8 mouse cellular contexts compared by ENCODE assay signal in the genomic region with DNA sequence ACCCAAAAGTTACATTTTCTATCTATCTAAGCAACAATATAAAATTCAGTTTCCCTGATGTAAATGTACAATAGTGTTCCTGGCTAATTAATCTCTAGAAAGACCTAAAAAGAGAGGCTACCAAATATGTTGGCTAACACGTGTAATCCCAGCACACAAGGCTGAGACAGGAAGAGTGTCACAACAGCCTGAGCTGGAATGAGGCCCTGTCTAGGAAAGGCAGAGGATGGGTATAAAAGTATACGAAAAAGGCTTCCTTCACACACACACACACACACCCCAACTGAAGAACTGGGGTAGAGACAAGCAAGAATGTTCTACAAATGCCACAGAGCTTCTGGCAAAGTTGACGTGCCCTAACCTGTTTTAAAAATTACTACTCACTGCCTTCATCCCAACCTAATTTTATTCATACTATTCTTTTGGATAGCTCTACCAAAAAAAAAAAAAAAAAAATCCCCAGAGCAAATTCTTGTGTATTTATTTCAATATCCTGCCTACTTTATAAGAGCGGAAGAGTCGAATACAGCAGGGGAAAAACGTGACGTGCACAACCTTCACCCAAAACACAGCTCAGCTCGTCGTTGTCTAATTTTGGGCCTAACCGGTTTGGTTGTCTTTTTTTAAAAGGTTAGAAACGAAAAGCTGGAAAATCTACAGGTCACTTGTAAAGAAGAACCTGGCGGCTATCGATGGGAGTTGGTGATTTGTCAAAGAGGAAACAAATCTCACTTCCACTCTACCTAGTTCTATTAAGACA. TPM values are rescaled to one million over a fixed set of nuclear protein-coding genes. Genes with fewer than 3 reads are reported as not detected.
A peak's percentile ranks its signal among the peaks of the same experiment; 100 is the strongest.
DNase-seq lines count a peak whose midpoint lies in the region; ATAC-seq and TF ChIP-seq lines count a peak whose summit lies in the region.

No protein-coding gene starts in this region.

- H3K4me3 ChIP-seq in kidney, embryonic 14.5 days (ENCODE audit: low read length): peak overlapping the region; percentile 95
- H3K4me3 ChIP-seq in CH12.LX (replicated peaks in 1 of 3; ENCODE audit: low read depth in 2 of 3, low read length in 2 of 3, poor library complexity in 1 of 3): peak overlapping the region; percentile 68 to 87 (median 81)
- peak overlapping the region; percentile 96 for H3K4me3 ChIP-seq in forebrain, embryonic 10.5 days
- peak overlapping the region; percentile 97 for H3K4me3 ChIP-seq in limb, embryonic 13.5 days
- peak overlapping the region; percentile 91 for H3K4me3 ChIP-seq in stomach, embryonic 16.5 days (replicated peaks; ENCODE audit: low read length)

- WGBS in kidney, embryonic 14.5 days: 7% methylated on average over 13 of the region's 13 CpGs
- 18% methylated on average over 13 of the region's 13 CpGs for WGBS in forebrain, embryonic 10.5 days
- WGBS in limb, embryonic 13.5 days: 7% methylated on average over 13 of the region's 13 CpGs
- WGBS in stomach, embryonic 16.5 days: 5% methylated on average over 13 of the region's 13 CpGs

- ATAC-seq in kidney, embryonic 14.5 days (ENCODE audit: low FRiP score, low TSS enrichment): no peak
- no peak for ATAC-seq in limb, embryonic 13.5 days (ENCODE audit: low FRiP score, low read depth)
- no peak for ATAC-seq in stomach, embryonic 16.5 days (ENCODE audit: insufficient read depth, low FRiP score)
- no peak for ATAC-seq in megakaryocyte progenitor cell, adult 5-6 weeks (replicated peaks; ENCODE audit: poor library complexity)

- TF ChIP-seq CTCF in CH12.LX (conservative IDR thresholded peaks at IDR 0.05 in 1 of 2, IDR thresholded peaks at IDR 0.05 in 1 of 2; ENCODE audit: low read depth in 2 of 2, low read length in 2 of 2): no peak

- peak overlapping the region; percentile 84 for H3K4me2 ChIP-seq in kidney, embryonic 14.5 days (replicated peaks; ENCODE audit: low read depth, low read length)
- peak overlapping the region; percentile 100 for H3K4me2 ChIP-seq in CH12.LX (ENCODE audit: insufficient read depth, low read depth, poor library complexity, severe bottlenecking)
- peak overlapping the region; percentile 78 for H3K4me2 ChIP-seq in limb, embryonic 13.5 days (replicated peaks)
- peak overlapping the region; percentile 73 for H3K4me2 ChIP-seq in stomach, embryonic 16.5 days (ENCODE audit: low read depth, low read length)

- peak overlapping the region; percentile 98 for H3K9ac ChIP-seq in kidney, embryonic 14.5 days (ENCODE audit: low read depth, low read length)
- peak overlapping the region; percentile 88 for H3K9ac ChIP-seq in CH12.LX (ENCODE audit: insufficient read depth, low read depth)
- peak overlapping the region; percentile 98 for H3K9ac ChIP-seq in limb, embryonic 13.5 days
- peak overlapping the region; percentile 98 for H3K9ac ChIP-seq in stomach, embryonic 16.5 days (ENCODE audit: low read length)

- no peak for TF ChIP-seq RAD21 in CH12.LX (IDR thresholded peaks at IDR 0.05; ENCODE audit: low read depth, low read length)

- H3K4me1 ChIP-seq in kidney, embryonic 14.5 days (ENCODE audit: control insufficient read depth, insufficient read depth, low read length): peaks cover 16% of the 10 kb centered on the region
- H3K4me1 ChIP-seq in CH12.LX (ENCODE audit: control insufficient read depth in 1 of 2, insufficient read depth in 2 of 2): peaks cover 9 to 45% of the 10 kb centered on the region in 2 experiments
- peaks cover 23% of the 10 kb centered on the region for H3K4me1 ChIP-seq in forebrain, embryonic 10.5 days
- H3K4me1 ChIP-seq in limb, embryonic 13.5 days: peaks cover 21% of the 10 kb centered on the region
- peaks cover 14% of the 10 kb centered on the region for H3K4me1 ChIP-seq in stomach, embryonic 16.5 days (ENCODE audit: control insufficient read depth, insufficient read depth, low read length)

- no peaks in the 10 kb centered on the region for H3K9me3 ChIP-seq in kidney, embryonic 14.5 days (ENCODE audit: control insufficient read depth, low read length)
- no peaks in the 10 kb centered on the region for H3K9me3 ChIP-seq in CH12.LX (replicated peaks; ENCODE audit: low read length)
- no peaks in the 10 kb centered on the region for H3K9me3 ChIP-seq in forebrain, embryonic 10.5 days
- H3K9me3 ChIP-seq in limb, embryonic 13.5 days: no peaks in the 10 kb centered on the region
- H3K9me3 ChIP-seq in stomach, embryonic 16.5 days (replicated peaks; ENCODE audit: control insufficient read depth, low read length): no peaks in the 10 kb centered on the region

- H3K27ac ChIP-seq in kidney, embryonic 14.5 days (ENCODE audit: low read depth, low read length): no peak overlapping the region
- no peak overlapping the region for H3K27ac ChIP-seq in CH12.LX (ENCODE audit: insufficient read depth, low read depth)
- H3K27ac ChIP-seq in forebrain, embryonic 10.5 days: peak overlapping the region; percentile 99
- peak overlapping the region; percentile 96; the same call in 1 of the 2 replicates for H3K27ac ChIP-seq in limb, embryonic 13.5 days
- peak overlapping the region; percentile 98 for H3K27ac ChIP-seq in stomach, embryonic 16.5 days (ENCODE audit: low read length)

- H3K36me3 ChIP-seq in kidney, embryonic 14.5 days (ENCODE audit: control insufficient read depth, insufficient read depth, low read length): no peaks in the 10 kb centered on the region
- H3K36me3 ChIP-seq in CH12.LX (replicated peaks in 1 of 2; ENCODE audit: control insufficient read depth in 1 of 2, insufficient read depth in 1 of 2, low read length in 1 of 2): peaks cover 0 to 19% of the 10 kb centered on the region in 2 experiments
- H3K36me3 ChIP-seq in forebrain, embryonic 10.5 days (replicated peaks): peaks cover 27% of the 10 kb centered on the region
- peaks cover 3% of the 10 kb centered on the region for H3K36me3 ChIP-seq in limb, embryonic 13.5 days
- H3K36me3 ChIP-seq in stomach, embryonic 16.5 days (ENCODE audit: control insufficient read depth, insufficient read depth, low read length): no peaks in the 10 kb centered on the region

- in situ Hi-C loops in CH12.LX (cut with MboI; ENCODE audit: low pct_ligation_motif_present, low pct_unique_long_range_greater_than_20kb, low sequenced_read_pairs): no loop called here

- H3K27me3 ChIP-seq in kidney, embryonic 14.5 days (ENCODE audit: control insufficient read depth, insufficient read depth, low read length): no peaks in the 10 kb centered on the region
- no peaks in the 10 kb centered on the region for H3K27me3 ChIP-seq in CH12.LX (replicated peaks)
- H3K27me3 ChIP-seq in forebrain, embryonic 10.5 days (ENCODE audit: poor library complexity, severe bottlenecking): no peaks in the 10 kb centered on the region
- H3K27me3 ChIP-seq in limb, embryonic 13.5 days: no peaks in the 10 kb centered on the region
- no peaks in the 10 kb centered on the region for H3K27me3 ChIP-seq in stomach, embryonic 16.5 days (ENCODE audit: control insufficient read depth, insufficient read depth, low read length)

- DNase-seq in kidney, postnatal 14 days: no peak
- DNase-seq in CH12.LX (ENCODE audit: extremely low read depth): peak; percentile 35
- no peak for DNase-seq in forebrain, embryonic 10.5 days (ENCODE audit: extremely low spot score, low spot score)
- DNase-seq in cerebellum, adult 9-10 months: no peak

- dilution Hi-C loops in CH12.LX (cut with MboI; ENCODE audit: extremely low pct_ligation_motif_present, extremely low pct_unique_long_range_greater_than_20kb, low sequenced_read_pairs): no loop called here

- TF ChIP-seq EP300 in CH12.LX (IDR thresholded peaks at IDR 0.05; ENCODE audit: low read length): no peak

- peaks cover 53% of the 10 kb centered on the region for H3K79me2 ChIP-seq in CH12.LX (replicated peaks; ENCODE audit: control insufficient read depth, extremely low read depth, insufficient read depth, poor library complexity, severe bottlenecking)

- no peak for TF ChIP-seq POLR2A in CH12.LX (IDR thresholded peaks at IDR 0.05; ENCODE audit: low read depth, low read length)

TF ChIP-seq in CH12.LX, 34 proteins besides CTCF, POLR2A, EP300 and RAD21 (continues in another document):
- TF ChIP-seq NELFE (IDR thresholded peaks at IDR 0.05; ENCODE audit: low read depth, low read length) (no peak), PAX5 (IDR thresholded peaks at IDR 0.05; ENCODE audit: low read length) (no peak), USF2 (conservative IDR thresholded peaks at IDR 0.05; ENCODE audit: low read depth, low read length) (no peak)

RNA-seq across cellular contexts. Expression of gene Pak2, which starts 1.3 kb away (rescaled TPM):
- 30.3 and 42.0 TPM in 2 replicates for polyA plus RNA-seq in kidney, embryonic 14.5 days (2014; fragmentation: Nextera tagmentation; extraction: Ambion mirVana)
- 37.2 and 43.5 TPM in 2 replicates for total RNA-seq in CH12.LX (2012; rRNA removed)
- total RNA-seq in CH12.LX (2014; rRNA removed): 69.8 and 73.1 TPM in 2 replicates
- polyA plus RNA-seq in CH12.LX (2012; ENCODE audit: insufficient read length, low read depth): 69.0 and 79.7 TPM in 2 replicates
- polyA plus RNA-seq in forebrain, embryonic 10.5 days (2016; fragmentation: Nextera tagmentation; extraction: Ambion mirVana): 41.0 and 41.3 TPM in 2 replicates
- 30.0 and 32.3 TPM in 2 replicates for polyA plus RNA-seq in limb, embryonic 13.5 days (2015; fragmentation: Nextera tagmentation; extraction: Ambion mirVana)
- polyA plus RNA-seq in stomach, embryonic 16.5 days (2015; fragmentation: Nextera tagmentation; extraction: Ambion mirVana): 38.0 and 38.7 TPM in 2 replicates
- total RNA-seq in megakaryocyte progenitor cell, adult 5-6 weeks (2015): 60.6 and 61.9 TPM in 2 replicates
- total RNA-seq in megakaryocyte progenitor cell, adult 5-6 weeks (2017): 52.4 and 58.2 TPM in 2 replicates

RNA-seq across cellular contexts. Expression of gene Pigx, which starts 21.7 kb away (rescaled TPM):
- 147 and 155 TPM in 2 replicates for polyA plus RNA-seq in kidney, embryonic 14.5 days (2014; fragmentation: Nextera tagmentation; extraction: Ambion mirVana)
- total RNA-seq in CH12.LX (2012; rRNA removed) (47.1 and 48.1 TPM in 2 replicates), CH12.LX (2014; rRNA removed) (83.0 and 94.7 TPM in 2 replicates)
- polyA plus RNA-seq in CH12.LX (2012; ENCODE audit: insufficient read length, low read depth): 46.4 and 48.1 TPM in 2 replicates
- polyA plus RNA-seq in forebrain, embryonic 10.5 days (2016; fragmentation: Nextera tagmentation; extraction: Ambion mirVana): 153 TPM in 2 replicates
- 124 and 126 TPM in 2 replicates for polyA plus RNA-seq in limb, embryonic 13.5 days (2015; fragmentation: Nextera tagmentation; extraction: Ambion mirVana)
- 74.6 and 80.1 TPM in 2 replicates for polyA plus RNA-seq in stomach, embryonic 16.5 days (2015; fragmentation: Nextera tagmentation; extraction: Ambion mirVana)
- total RNA-seq in megakaryocyte progenitor cell, adult 5-6 weeks (2015): 95.8 and 106 TPM in 2 replicates
- 49.1 and 57.9 TPM in 2 replicates for total RNA-seq in megakaryocyte progenitor cell, adult 5-6 weeks (2017)

RNA-seq across cellular contexts. Expression of gene Cep19, which starts 21.8 kb away (rescaled TPM):
- 39.7 and 43.8 TPM in 2 replicates for polyA plus RNA-seq in kidney, embryonic 14.5 days (2014; fragmentation: Nextera tagmentation; extraction: Ambion mirVana)
- total RNA-seq in CH12.LX (2012; rRNA removed) (17.6 and 23.0 TPM in 2 replicates), CH12.LX (2014; rRNA removed) (31.3 and 37.3 TPM in 2 replicates)
- polyA plus RNA-seq in CH12.LX (2012; ENCODE audit: insufficient read length, low read depth): 29.4 and 34.9 TPM in 2 replicates
- polyA plus RNA-seq in forebrain, embryonic 10.5 days (2016; fragmentation: Nextera tagmentation; extraction: Ambion mirVana): 41.0 and 44.0 TPM in 2 replicates
- 30.0 and 33.2 TPM in 2 replicates for polyA plus RNA-seq in limb, embryonic 13.5 days (2015; fragmentation: Nextera tagmentation; extraction: Ambion mirVana)
- polyA plus RNA-seq in stomach, embryonic 16.5 days (2015; fragmentation: Nextera tagmentation; extraction: Ambion mirVana): 27.0 and 28.7 TPM in 2 replicates
- total RNA-seq in megakaryocyte progenitor cell, adult 5-6 weeks (2015): 18.0 and 22.8 TPM in 2 replicates
- total RNA-seq in megakaryocyte progenitor cell, adult 5-6 weeks (2017): 29.0 and 30.7 TPM in 2 replicates

Comparison
In these comparisons a context has a peak if more than half of its experiments do, and no peak if none do; other contexts are left out.
1. H3K27ac ChIP-seq: peak in forebrain, embryonic 10.5 days (single experiment), limb, embryonic 13.5 days (single experiment) and stomach, embryonic 16.5 days (single experiment); none in kidney, embryonic 14.5 days (single experiment) and CH12.LX (single experiment).
2. Peak in every context shown above with its lines, with median percentiles within 50 percentile points of each other: H3K4me2 ChIP-seq, H3K4me3 ChIP-seq and H3K9ac ChIP-seq.